Mouse (Mus musculus): ENCODE results near the gene Lypd6. TPM values are rescaled to one million over a fixed set of nuclear protein-coding genes. Genes with fewer than 3 reads are reported as not detected.

Gene Lypd6
- polyA plus RNA-seq, 1 experiment from 2014 or later: 2.5 TPM

DNA sequence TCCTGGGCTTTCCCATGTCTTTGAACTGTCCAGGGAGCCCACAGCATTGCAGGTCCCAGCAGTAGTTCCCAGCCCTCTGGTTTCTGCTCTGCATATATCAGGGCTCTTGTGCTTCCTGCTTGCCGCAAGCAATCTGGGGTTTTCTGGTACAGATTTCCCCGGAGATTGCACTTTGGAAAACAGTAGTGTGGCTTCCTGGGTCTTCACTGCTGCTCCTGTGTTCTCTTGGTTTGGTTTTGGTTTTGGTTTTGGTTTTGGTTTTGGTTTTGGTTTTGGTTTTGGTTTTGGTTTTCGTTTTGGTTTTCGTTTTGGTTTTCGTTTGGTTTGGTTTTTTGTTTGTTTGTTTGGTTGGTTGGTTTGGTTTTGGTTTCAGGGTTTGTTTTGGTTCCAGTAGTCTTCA, 99.9 kb downstream of the Lypd6 start:
- no peak for DNase-seq
- no peak for ATAC-seq (ENCODE audit: insufficient read depth)
- WGBS: 46% methylated on average over 5 of the region's 5 CpGs

DNA sequence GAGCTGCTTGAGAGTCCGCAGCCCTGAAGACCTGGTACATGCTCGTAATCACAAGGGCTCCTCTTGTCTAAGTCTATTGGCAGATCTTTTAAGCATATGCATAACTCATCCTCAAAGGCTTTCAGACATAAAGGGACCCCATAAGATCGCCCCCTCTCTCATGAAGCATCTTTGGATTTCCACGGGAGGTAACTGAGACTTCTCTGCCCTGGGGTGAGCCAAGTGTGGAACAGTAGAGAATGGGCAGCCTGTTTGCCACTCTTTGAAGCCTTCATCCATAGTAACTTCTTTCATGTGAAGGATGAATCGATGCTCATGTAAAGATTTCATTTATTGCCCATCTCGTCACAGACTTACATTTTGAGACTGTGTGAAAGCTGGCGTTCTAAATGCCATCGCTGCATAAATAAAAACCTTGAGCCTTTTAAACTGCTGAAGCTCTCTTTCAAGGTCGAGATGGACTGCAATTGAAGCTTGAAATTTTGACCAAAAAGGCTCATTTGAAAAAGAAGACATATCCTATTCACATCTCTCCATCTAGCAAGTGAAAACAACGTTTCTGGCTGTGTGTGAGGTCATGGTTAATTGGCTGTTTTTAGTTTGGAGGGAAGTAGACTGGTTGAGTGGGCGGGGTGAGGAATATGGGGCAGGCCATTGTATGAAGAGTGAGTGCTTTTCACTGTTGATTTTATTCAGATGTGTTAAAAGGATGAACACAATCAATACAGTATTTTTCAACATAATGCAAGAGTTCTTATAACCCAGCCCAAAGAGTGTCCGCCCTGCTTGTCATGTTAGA, 107.7 kb downstream of the Lypd6 start:
- no peak overlapping the region for H3K4me3 ChIP-seq (ENCODE audit: low read depth, low read length)
- no peak overlapping the region for H3K27ac ChIP-seq (ENCODE audit: low read depth)
- H3K4me2 ChIP-seq: no peak overlapping the region
- WGBS: 82% methylated on average over 12 of the region's 12 CpGs
- H3K4me1 ChIP-seq (ENCODE audit: insufficient read depth): no peaks in the 10 kb centered on the region
- H3K27me3 ChIP-seq (ENCODE audit: insufficient read depth, low read length): no peaks in the 10 kb centered on the region
- H3K36me3 ChIP-seq (ENCODE audit: insufficient read depth): no peaks in the 10 kb centered on the region
- TF ChIP-seq CTCF (IDR thresholded peaks at IDR 0.05; ENCODE audit: low read depth): no peak
- H3K9me3 ChIP-seq (ENCODE audit: low read depth, low read length): no peaks in the 10 kb centered on the region
- H3K9ac ChIP-seq: no peak overlapping the region
- ATAC-seq (ENCODE audit: insufficient read depth) (no peak), DNase-seq (no peak)

More for the DNA sequence above, 99.9 kb downstream of the Lypd6 start:
- TF ChIP-seq CTCF (IDR thresholded peaks at IDR 0.05; ENCODE audit: low read depth): no peak
- H3K9me3 ChIP-seq (ENCODE audit: low read depth, low read length): no peaks in the 10 kb centered on the region
- H3K27ac ChIP-seq (ENCODE audit: low read depth): no peak overlapping the region
- H3K4me3 ChIP-seq (ENCODE audit: low read depth, low read length): no peak overlapping the region
- H3K9ac ChIP-seq: no peak overlapping the region
- no peaks in the 10 kb centered on the region for H3K27me3 ChIP-seq (ENCODE audit: insufficient read depth, low read length)
- H3K4me1 ChIP-seq (ENCODE audit: insufficient read depth): no peaks in the 10 kb centered on the region
- H3K4me2 ChIP-seq: no peak overlapping the region
- H3K36me3 ChIP-seq (ENCODE audit: insufficient read depth): no peaks in the 10 kb centered on the region

DNA sequence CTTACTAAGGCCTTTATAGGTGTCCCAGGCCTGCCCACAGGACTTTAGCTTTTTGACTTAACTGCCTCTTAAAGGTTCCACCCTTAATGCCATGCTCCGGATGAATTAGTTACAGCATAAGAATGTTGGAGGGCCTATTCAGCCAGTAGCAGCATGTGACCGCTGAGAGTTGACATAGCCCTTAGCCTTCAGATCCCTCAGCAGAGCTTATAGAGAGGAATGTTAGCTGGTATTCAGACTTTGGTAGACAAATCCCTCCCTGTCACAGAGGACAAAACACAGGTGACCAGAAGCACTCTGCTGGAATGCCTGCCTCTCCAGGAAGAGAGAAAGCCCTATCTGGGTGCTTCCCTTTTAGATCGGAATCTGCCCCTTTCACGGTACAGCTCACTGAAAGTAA, 109.5 kb downstream of the Lypd6 start:
- 32% methylated on average over 4 of the region's 4 CpGs for WGBS
- no peaks in the 10 kb centered on the region for H3K9me3 ChIP-seq (ENCODE audit: low read depth, low read length)
- no peaks in the 10 kb centered on the region for H3K27me3 ChIP-seq (ENCODE audit: insufficient read depth, low read length)
- H3K4me3 ChIP-seq (ENCODE audit: low read depth, low read length): no peak overlapping the region
- no peak for TF ChIP-seq CTCF (IDR thresholded peaks at IDR 0.05; ENCODE audit: low read depth)
- H3K4me2 ChIP-seq: no peak overlapping the region
- no peak overlapping the region for H3K27ac ChIP-seq (ENCODE audit: low read depth)
- no peaks in the 10 kb centered on the region for H3K36me3 ChIP-seq (ENCODE audit: insufficient read depth)
- peak; percentile 89 for ATAC-seq (ENCODE audit: insufficient read depth)
- DNase-seq: peak; percentile 53
- H3K4me1 ChIP-seq (ENCODE audit: insufficient read depth): no peaks in the 10 kb centered on the region
- H3K9ac ChIP-seq: no peak overlapping the region

DNA sequence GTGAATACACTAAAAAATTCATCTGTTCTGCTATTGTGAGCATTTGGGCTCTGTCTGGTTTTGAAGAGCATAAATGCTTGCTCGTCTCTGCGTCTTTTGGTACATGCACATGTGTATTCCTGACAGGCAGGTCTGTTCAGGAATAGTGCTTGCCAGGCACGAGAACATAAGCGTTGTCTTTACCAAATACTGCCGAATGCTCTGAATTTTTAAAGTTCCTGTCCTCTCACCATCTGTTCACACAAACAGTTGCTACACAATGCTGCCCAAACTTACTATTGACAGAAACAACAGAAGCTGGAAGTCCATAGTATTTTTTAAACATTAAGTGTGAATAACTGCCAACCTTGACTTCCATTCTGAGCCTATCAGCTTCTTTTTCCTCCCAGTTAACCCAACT, 112.9 kb downstream of the Lypd6 start:
- 76% methylated on average over 5 of the region's 5 CpGs for WGBS
- H3K4me2 ChIP-seq: no peak overlapping the region
- no peaks in the 10 kb centered on the region for H3K27me3 ChIP-seq (ENCODE audit: insufficient read depth, low read length)
- TF ChIP-seq CTCF (IDR thresholded peaks at IDR 0.05; ENCODE audit: low read depth): no peak
- H3K27ac ChIP-seq (ENCODE audit: low read depth): no peak overlapping the region
- ATAC-seq (ENCODE audit: insufficient read depth) (no peak), DNase-seq (no peak)
- H3K4me1 ChIP-seq (ENCODE audit: insufficient read depth): no peaks in the 10 kb centered on the region
- H3K36me3 ChIP-seq (ENCODE audit: insufficient read depth): no peaks in the 10 kb centered on the region
- H3K4me3 ChIP-seq (ENCODE audit: low read depth, low read length): no peak overlapping the region
- H3K9me3 ChIP-seq (ENCODE audit: low read depth, low read length): no peaks in the 10 kb centered on the region
- H3K9ac ChIP-seq: no peak overlapping the region

DNA sequence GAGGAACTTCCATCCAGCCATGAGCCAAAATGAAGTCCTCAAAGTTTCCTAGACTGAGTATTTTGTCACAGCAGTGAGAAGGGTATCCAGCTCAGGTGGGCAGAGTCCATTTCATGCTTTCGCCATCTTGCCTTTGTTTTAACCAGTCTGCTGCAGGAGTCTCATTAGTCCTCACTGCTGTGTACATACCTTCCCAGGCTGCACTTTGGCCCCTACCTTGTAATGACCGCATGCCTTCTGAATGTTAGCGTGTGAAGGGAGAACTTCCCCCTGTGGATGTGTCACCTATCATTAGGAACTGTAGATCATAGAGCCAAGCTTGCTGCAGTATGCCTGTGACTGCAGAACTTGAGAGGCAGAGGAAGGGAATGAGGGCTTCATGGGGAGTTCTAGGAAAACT, 114.2 kb downstream of the Lypd6 start:
- DNase-seq: no peak
- no peaks in the 10 kb centered on the region for H3K9me3 ChIP-seq (ENCODE audit: low read depth, low read length)
- no peak overlapping the region for H3K27ac ChIP-seq (ENCODE audit: low read depth)
- no peak overlapping the region for H3K4me2 ChIP-seq
- TF ChIP-seq CTCF (IDR thresholded peaks at IDR 0.05; ENCODE audit: low read depth): no peak
- WGBS: 85% methylated on average over 3 of the region's 3 CpGs
- ATAC-seq (ENCODE audit: insufficient read depth): no peak
- H3K36me3 ChIP-seq (ENCODE audit: insufficient read depth): no peaks in the 10 kb centered on the region
- H3K4me3 ChIP-seq (ENCODE audit: low read depth, low read length): no peak overlapping the region
- no peaks in the 10 kb centered on the region for H3K4me1 ChIP-seq (ENCODE audit: insufficient read depth)
- no peak overlapping the region for H3K9ac ChIP-seq
- no peaks in the 10 kb centered on the region for H3K27me3 ChIP-seq (ENCODE audit: insufficient read depth, low read length)

DNA sequence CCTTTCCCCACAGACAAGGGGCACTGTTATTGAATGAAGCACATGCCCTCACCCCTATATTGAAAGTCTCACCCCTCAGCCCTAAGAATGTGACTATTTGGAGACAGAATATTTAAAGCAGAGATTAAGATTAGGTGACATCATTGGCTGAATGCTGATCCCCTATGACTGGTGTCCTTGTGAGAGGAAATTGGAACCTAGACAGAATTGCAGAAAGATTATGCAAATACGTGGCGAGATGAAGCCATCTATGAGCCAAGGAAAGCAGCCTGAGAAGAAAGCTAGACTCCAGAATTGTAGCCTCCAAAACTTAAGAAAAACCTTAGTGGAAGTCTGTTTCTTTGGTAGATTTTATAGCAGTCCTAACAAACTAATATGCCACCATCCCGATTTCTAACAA, 115.1 kb downstream of the Lypd6 start:
- H3K9ac ChIP-seq: no peak overlapping the region
- no peak overlapping the region for H3K27ac ChIP-seq (ENCODE audit: low read depth)
- WGBS: 85% methylated on average over 3 of the region's 3 CpGs
- no peaks in the 10 kb centered on the region for H3K27me3 ChIP-seq (ENCODE audit: insufficient read depth, low read length)
- no peaks in the 10 kb centered on the region for H3K36me3 ChIP-seq (ENCODE audit: insufficient read depth)
- no peak for TF ChIP-seq CTCF (IDR thresholded peaks at IDR 0.05; ENCODE audit: low read depth)
- no peak overlapping the region for H3K4me2 ChIP-seq
- no peak for ATAC-seq (ENCODE audit: insufficient read depth)
- H3K4me3 ChIP-seq (ENCODE audit: low read depth, low read length): no peak overlapping the region
- no peak for DNase-seq
- H3K4me1 ChIP-seq (ENCODE audit: insufficient read depth): no peaks in the 10 kb centered on the region
- no peaks in the 10 kb centered on the region for H3K9me3 ChIP-seq (ENCODE audit: low read depth, low read length)

DNA sequence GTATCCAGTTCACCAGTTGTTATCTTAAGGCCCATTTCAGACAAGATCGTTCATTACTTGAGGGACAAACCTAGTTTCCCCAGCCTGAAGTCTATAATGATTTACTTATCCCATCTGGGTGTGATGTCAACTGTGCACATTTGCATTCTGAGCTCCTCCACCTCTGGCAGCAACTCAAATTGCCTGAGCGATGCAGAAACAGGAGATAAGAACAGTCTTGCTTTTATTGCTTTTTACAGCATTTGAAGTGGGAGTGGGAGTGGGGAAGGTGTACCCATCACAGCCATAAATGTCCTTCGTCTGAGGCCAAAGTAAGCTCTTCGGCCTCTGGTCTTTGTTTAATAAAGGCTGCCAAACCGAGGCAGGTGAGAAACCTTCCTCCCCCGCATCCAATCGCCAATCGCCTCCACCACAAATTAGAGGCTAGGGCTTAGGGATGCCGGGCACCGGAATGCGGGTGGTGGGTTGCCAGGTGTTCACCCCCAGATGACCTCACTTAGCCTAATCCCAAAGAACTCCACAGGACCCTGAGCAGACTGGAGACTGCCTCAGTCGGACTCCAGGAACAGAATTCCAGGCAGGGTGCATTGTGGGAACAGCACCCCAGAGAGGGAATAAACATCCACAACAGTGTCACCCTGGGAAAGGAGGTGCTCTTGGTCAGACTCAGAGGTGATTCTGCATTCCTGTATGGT, 120.6 kb downstream of the Lypd6 start:
- no peak for TF ChIP-seq CTCF (IDR thresholded peaks at IDR 0.05; ENCODE audit: low read depth)
- Histone ChIP-seq H3K4me2 (no peak overlapping the region), H3K27ac (ENCODE audit: low read depth) (no peak overlapping the region), H3K9me3 (ENCODE audit: low read depth, low read length) (no peaks in the 10 kb centered on the region), H3K27me3 (ENCODE audit: insufficient read depth, low read length) (no peaks in the 10 kb centered on the region), H3K9ac (no peak overlapping the region), H3K4me1 (ENCODE audit: insufficient read depth) (no peaks in the 10 kb centered on the region), H3K36me3 (ENCODE audit: insufficient read depth) (no peaks in the 10 kb centered on the region), H3K4me3 (ENCODE audit: low read depth, low read length) (no peak overlapping the region)
- DNase-seq (no peak), ATAC-seq (ENCODE audit: insufficient read depth) (no peak)
- WGBS: 18% methylated on average over 12 of the region's 12 CpGs
